Mouse (Mus musculus) ovary, postnatal 14 days (tissue): Measurements from ENCODE around the gene Npvf.
"Not testable (repeated sequence)": the region's sequence is repeated elsewhere in the genome, so short reads cannot be mapped to it uniquely, and the experiment has no call there.

Source experiments
- DNase-seq: peaks from one replicate; pipeline ENCODE4 v3.0.0; 2022; ENCODE audit warnings: low spot score

Gene Npvf

DNA sequence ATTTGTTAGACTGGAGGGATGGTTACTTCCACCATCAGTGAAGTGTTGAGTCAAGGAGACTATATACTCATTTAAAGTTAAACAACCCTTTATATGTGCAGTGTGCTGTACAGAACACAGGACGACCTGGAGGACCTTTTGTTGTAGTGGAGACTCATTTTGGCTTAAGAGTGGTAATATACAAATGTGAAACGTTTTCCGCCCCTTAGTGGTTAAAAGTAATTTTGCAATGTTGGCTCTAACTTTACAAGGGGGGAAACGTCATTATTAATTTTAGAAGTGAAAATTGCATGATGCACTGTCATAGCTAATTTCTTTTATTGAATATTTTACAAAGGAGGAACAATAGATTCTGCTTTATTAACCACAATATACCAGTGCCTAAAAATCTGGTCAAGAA lies 13.9 kb downstream of the Npvf start:
- DNase-seq = no peak

DNA sequence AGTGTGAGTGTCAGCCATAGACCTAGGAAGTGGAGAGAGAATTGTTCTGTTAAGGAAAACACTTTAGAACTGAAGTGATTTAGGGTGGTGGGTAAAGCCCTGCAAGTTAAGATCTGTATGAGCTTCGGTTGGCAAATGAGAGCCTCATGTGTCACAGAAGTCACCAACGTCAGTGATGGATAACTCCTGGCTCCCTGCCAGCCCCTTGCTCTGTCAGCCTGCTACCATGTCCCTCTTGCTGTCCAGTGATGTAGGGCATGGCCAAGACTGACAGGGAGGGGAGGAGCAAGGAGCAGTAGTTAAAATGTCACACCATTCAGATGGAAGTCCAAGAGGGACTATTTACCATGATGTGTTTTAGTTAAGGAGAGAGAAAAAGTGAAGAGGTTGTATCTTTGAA lies 14.6 kb downstream of the Npvf start:
- no peak for DNase-seq

DNA sequence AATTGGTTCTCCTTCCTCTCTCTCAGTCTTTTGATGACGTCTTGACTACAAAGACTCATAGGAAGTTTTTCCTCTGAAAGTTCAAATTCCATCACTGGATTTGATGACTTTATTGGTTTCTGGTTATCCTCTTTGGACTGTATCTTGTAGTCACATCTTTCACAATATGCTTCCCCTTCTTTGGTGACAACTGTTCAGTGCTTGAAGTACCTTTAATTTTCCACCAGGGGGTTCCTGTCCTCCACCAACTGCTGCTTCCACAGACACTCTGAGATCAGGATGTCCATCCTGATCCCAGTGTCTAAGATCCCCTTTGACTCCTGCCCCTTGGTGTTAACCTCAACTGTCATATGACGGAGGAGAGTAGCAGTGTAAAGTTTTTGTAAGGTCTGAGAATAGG lies 28.1 kb downstream of the Npvf start:
- DNase-seq = not testable (repeated sequence)

DNA sequence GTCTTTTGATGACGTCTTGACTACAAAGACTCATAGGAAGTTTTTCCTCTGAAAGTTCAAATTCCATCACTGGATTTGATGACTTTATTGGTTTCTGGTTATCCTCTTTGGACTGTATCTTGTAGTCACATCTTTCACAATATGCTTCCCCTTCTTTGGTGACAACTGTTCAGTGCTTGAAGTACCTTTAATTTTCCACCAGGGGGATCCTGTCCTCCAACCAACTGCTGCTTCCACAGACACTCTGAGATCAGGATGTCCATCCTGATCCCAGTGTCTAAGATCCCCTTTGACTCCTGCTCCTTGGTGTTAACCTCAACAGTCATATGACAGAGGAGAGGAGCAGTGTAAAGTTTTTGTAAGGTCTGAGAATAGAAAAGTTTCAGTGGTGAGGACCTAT lies 36.0 kb downstream of the Npvf start:
- not testable (repeated sequence) for DNase-seq

DNA sequence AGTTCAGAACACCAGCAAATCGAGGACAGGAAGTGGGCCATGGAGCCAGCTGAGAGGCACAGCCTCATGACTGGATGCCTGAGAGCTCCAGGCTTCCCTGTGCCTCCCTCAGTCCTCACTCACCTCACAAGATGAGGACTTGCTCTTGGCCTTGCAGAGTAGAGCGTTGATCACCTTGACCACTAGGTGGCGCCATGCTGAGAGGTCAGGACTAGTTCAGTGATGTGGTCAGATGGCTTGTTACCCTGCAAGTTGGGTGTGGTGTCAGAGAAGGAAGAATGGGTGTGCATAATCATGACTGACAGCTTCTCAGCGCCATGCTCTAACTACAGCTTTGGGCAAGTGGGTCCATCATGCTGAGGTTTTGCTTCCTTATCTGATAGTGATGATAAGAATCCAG lies 52.6 kb downstream of the Npvf start:
- DNase-seq = no peak
